Mouse (Mus musculus) embryo, embryonic 11.5 days (tissue): ENCODE data around the gene Acvr2b.
"Not testable (repeated sequence)": the region's sequence is repeated elsewhere in the genome, so short reads cannot be mapped to it uniquely, and the experiment has no call there.

ENCODE experiments used
- DNase-seq: peaks from one replicate; pipeline ENCODE4 v3.0.0-alpha.2; 2012; ENCODE audit warnings: low read depth, low spot score

Acvr2b gene

GRCm38 (mm10) chr9:119401801-119402214, at the start of gene Acvr2b:
TSS of gene Acvr2b (plus strand) at chr9:119402118.
- DNase-seq, result peak; percentile 96

DNA sequence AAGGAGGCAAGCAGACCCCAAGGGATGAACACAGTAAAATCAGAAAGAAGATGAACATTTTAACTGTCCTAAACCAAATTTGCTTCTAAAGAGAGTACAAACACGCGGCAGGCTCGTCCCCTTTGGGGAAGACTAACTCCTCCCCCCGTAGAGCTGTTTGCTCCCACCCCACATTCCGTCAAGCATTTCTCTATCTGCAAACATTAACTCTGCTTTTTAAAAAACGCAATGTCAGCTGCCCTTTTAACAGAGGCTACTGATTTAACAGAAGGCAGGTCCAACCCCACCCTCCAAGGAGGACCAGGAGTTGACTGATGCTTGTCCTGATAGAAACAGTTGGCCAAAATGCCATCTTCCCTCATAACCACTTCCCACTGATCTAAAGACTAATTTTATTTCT, 48.0 kb upstream of the Acvr2b start:
- no peak for DNase-seq

- DNase-seq, result no peak
Measured at GRCm38 (mm10) chr9:119355943-119356342, 46.0 kb upstream of the Acvr2b start.

- peak; percentile 73 for DNase-seq
Measured at GRCm38 (mm10) chr9:119357331-119358057, 44.4 kb upstream of the Acvr2b start, which contains the start of gene Xylb. TSS of gene Xylb (plus strand) at chr9:119357381.

DNA sequence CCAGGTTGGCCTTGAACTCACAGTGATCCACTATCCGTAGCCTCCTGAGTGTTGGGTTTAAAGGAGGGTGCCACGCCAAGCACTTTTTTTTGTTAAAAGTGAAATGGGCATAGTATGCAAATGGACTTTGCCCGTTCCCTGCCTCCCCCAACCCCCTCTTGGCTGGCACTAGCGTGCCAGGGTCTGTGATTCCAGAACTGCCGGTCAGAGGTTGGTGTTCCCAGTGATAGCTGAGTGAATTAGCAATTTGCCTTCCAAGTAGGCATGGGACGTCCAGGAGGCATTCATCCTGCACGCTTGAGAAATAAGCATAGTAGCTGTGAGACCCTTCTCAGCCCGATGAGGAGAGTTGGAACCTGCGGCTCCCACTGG, 43.9 kb upstream of the Acvr2b start:
- DNase-seq, result no peak

DNA sequence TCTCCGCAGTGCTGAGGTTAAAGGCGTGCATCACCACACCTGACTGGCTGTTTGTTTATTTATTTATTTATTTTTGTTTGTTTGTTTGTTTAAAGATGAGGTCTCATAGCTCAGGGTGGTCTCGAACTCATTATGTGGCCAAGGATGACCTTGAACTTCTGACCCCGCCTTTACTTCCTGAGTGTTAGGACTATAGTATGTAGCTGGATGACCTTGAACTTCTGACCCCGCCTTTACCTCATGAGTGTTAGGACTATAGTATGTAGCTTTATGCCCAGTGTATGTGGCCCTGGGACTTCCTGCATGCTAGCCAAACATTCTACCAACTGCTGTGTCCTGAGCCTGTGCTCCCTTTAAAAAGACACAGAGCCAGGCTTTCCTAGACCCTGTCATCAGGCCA, 40.5 kb upstream of the Acvr2b start:
- no peak for DNase-seq

- DNase-seq, result no peak
Measured at GRCm38 (mm10) chr9:119363229-119363628, 38.7 kb upstream of the Acvr2b start.

DNA sequence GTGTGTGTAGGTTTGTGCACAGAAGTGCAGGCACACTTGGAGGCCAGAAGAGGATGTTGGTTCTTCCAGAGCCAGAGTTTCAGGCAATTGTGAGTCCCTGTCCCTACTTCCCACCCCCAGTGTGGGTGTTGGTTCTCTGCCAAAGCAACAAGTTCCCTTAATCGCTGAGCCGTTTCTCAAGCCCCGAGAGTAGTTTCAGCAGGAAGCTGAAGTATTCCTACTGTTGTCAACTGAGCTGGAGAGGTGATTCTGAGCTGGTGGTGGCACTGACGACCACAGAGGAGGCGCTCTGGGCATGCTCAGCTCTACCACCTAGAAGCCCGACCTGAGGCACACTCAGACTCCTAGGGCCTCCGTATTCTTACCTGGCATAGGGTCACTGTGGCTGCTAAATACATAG, 36.6 kb upstream of the Acvr2b start, which contains the start of gene Slc22a14:
Gene Slc22a14 (minus strand): TSS at position 270 of the 400 bp plus-strand sequence.
- no peak for DNase-seq

- DNase-seq, result no peak
Measured at GRCm38 (mm10) chr9:119368367-119368766, 33.6 kb upstream of the Acvr2b start.

GRCm38 (mm10) chr9:119370770-119371169, 31.1 kb upstream of the Acvr2b start:
- DNase-seq, result not testable (repeated sequence)

DNA sequence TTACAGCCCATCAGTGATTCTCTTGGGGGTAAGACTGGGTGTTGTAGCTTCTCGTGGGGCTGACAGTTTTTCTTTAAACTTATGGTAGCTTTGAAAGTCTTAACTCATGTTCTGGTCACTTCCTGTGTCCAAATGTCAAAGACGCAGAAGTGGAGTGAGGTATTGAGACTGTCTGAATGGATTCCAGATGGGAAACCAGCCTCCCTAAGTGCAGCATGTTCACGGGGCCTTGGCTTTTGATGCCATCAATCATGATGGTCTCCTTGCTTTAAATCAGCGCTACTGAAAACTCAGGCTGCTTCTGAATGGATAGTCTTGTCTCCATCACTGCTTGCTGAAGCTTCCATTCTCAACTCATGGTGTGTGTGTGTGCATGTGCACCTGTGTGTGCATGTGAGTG, 30.7 kb upstream of the Acvr2b start:
- DNase-seq, result no peak

GRCm38 (mm10) chr9:119375008-119375407, 26.9 kb upstream of the Acvr2b start:
- no peak for DNase-seq

- DNase-seq, result no peak
Measured at GRCm38 (mm10) chr9:119375556-119375955, 26.4 kb upstream of the Acvr2b start.

DNA sequence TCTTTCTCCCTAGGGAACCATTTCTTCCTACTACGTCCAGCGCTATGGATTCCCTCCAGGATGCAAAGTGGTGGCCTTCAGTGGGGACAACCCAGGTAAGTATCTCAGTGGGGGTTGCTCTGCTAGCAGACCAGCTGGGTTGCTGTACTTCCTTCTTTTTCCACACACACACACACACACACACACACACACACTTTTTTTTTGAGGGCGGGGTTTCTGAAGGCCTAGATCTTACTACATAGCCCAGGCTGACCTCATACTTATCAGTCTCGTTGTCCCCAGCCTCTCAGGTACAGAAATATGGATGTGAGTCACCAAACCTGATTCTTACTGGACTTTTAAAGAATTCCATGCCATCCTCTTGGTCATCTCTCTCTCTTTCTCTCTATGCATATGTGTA, 23.7 kb upstream of the Acvr2b start:
- DNase-seq, result no peak

DNA sequence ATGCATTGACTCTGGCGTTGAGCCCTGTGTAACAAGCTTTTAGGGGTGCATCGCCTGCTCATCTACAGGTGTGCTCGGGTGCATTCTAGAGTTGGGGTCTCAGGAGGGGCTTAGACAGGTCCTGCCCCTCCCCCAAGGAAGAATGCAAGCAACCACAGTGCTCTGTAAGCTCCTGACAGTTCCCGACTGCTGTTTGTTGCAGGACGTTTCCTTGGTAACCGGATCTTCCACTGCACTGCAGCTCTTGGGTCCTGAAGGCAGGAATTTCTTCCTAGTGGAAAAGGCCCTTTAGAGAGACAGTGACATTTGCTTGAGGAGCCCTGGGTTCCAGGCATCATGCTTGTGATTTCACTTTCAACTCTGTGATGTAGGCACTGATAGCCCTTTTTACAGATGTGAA, 19.3 kb upstream of the Acvr2b start:
- no peak for DNase-seq

GRCm38 (mm10) chr9:119388956-119389355, 13.0 kb upstream of the Acvr2b start:
- DNase-seq, result peak; percentile 38

GRCm38 (mm10) chr9:119390214-119390613, 11.7 kb upstream of the Acvr2b start:
- no peak for DNase-seq

- DNase-seq, result no peak
Measured at GRCm38 (mm10) chr9:119394808-119395207, 7.1 kb upstream of the Acvr2b start.

GRCm38 (mm10) chr9:119401351-119401750, 567 bp upstream of the Acvr2b start:
- DNase-seq, result no peak

DNA sequence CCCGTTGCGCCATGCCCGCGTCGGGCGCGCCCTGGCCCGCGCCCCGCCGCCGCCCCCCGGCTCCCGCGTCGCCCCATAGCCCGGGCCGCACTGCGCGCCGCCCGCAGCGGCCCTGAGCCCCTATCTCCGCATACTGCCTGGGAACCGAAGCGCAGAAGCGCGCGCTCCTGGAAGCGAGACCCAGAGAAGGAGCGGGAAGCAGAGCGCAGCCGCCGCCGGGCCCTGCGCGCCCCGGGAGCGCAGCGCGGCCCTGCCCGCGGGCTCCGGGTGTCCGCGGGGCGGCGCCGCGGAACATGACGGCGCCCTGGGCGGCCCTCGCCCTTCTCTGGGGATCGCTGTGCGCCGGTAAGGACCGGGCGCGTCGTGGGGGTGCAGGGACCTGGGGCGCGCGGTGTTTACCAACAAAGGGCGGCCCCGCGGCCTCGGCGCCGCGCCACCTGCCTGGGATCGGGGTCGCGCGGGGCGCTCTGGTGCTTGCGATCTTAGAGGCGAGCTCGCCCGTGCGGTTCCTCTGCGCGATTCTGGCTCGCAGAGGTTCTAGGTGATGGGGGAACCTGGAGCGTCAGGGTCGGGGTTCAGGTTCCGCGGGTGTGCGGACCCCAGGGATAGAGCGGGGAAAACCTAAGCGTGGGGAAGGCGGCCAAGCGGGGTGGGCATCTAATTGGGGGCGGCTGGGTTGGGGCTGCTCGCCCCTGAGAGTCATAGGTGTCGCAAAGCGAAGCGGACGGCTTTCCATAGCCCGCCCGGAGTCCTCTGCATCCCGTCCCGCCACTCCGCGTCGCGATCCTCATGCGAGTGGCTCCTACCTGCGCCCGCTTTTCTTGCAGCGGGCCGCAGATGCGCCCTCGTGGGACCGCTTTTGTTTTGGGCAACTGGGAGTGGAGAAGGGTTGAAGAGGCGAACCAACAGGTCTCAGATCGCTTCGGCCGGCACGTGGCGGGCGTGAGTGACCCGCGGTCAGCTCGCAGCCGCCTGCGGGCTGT, 626 bp downstream of the Acvr2b start:
- DNase-seq, result peak; percentile 26

DNA sequence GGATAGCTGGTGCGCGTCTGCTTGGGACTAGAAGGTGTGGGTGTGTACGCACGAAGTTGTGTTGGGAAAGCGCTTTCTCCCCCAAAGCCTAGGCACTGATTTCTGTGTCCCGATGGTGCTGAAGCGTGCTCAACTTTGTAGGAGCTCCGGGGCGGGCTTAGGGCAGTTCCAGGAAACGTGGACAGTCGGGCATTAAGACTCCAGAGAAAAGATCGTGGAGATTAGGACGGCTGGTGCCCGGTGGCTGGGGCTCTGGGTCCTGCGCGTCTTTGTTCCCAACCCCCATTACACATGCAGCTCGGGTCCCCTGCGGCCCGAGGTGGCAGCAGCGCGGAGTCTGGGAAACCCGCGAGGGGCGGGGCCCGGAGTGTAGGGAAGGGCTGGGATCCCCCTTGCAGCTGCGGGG, 1.3 kb downstream of the Acvr2b start:
- DNase-seq, result peak; percentile 65

DNA sequence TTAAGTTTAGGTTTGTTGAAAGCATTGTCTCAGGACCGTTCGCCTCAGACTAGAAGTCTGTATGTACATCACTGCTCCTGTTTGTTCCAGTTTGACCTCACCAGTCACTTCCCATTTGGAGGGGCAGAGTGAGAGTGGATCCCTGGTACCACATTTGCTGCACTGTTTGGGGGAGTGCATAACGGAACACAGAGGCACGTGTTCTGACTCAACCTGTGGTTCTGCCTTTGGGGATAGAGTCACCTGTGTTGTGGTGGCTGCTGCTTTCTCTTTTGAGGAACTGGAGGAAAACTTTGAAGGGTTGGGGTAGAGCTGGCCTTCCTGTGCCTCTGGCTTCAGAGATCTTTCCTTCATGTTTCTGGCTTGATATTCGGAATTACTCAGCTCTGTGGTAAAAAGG, 2.2 kb downstream of the Acvr2b start:
- DNase-seq, result no peak
